Mouse (Mus musculus): Measurements from ENCODE around the gene Brd2. TPM values are rescaled to one million over a fixed set of nuclear protein-coding genes. Genes with fewer than 3 reads are reported as not detected.

Brd2 gene
- polyA plus RNA-seq, 1 experiment from 2014 or later = 98.5 TPM

- WGBS = 66% methylated on average over 10 of the region's 10 CpGs
- Histone ChIP-seq H3K27ac (ENCODE audit: low read depth, low read length) (no peak overlapping the region), H3K36me3 (ENCODE audit: control insufficient read depth, insufficient read depth, low read length) (no peaks in the 10 kb centered on the region), H3K9me3 (ENCODE audit: control insufficient read depth, low read length) (no peaks in the 10 kb centered on the region), H3K27me3 (replicated peaks; ENCODE audit: control insufficient read depth, insufficient read depth, low read length) (no peaks in the 10 kb centered on the region), H3K9ac (ENCODE audit: low read depth, low read length) (no peak overlapping the region), H3K4me3 (ENCODE audit: low read length) (no peak overlapping the region), H3K4me2 (ENCODE audit: low read length) (no peak overlapping the region), H3K4me1 (ENCODE audit: control insufficient read depth, insufficient read depth, low read depth, low read length) (peaks cover 2% of the 10 kb centered on the region; the same call in 1 of the 2 replicates)
- no peak for ATAC-seq
These were observed 23.5 kb downstream of the Brd2 start for GRCm38 (mm10) chr17:34098709-34099479.

DNA sequence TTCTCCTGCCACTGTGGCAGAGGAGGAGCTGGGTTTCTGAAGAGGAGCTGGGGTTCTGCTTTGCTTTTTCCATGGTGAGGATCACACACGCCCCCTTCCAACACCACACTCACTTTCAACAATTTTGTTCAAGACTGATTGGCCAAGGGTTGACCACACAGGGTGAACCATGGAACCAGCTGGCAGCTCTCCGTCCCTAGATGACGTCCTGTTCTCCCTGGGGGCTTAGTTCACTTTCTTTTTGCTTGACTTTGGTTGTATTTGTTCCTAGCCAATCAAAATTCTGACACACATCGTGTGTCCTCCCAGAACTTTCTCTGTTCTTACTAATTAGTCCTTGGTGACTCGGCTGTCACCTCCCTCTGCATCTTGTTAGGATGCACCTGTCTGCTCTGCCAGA, 25.2 kb downstream of the Brd2 start:
- Histone ChIP-seq H3K27me3 (replicated peaks; ENCODE audit: control insufficient read depth, insufficient read depth, low read length) (no peaks in the 10 kb centered on the region), H3K27ac (ENCODE audit: low read depth, low read length) (no peak overlapping the region), H3K9ac (ENCODE audit: low read depth, low read length) (no peak overlapping the region), H3K9me3 (ENCODE audit: control insufficient read depth, low read length) (no peaks in the 10 kb centered on the region), H3K4me1 (ENCODE audit: control insufficient read depth, insufficient read depth, low read depth, low read length) (peaks cover 2% of the 10 kb centered on the region; the same call in 1 of the 2 replicates), H3K36me3 (ENCODE audit: control insufficient read depth, insufficient read depth, low read length) (no peaks in the 10 kb centered on the region), H3K4me3 (ENCODE audit: low read length) (no peak overlapping the region), H3K4me2 (ENCODE audit: low read length) (no peak overlapping the region)
- no peak for ATAC-seq
- 73% methylated on average over 5 of the region's 5 CpGs for WGBS

- Histone ChIP-seq H3K36me3 (ENCODE audit: control insufficient read depth, insufficient read depth, low read length) (no peaks in the 10 kb centered on the region), H3K27ac (ENCODE audit: low read depth, low read length) (no peak overlapping the region), H3K27me3 (replicated peaks; ENCODE audit: control insufficient read depth, insufficient read depth, low read length) (no peaks in the 10 kb centered on the region), H3K4me2 (ENCODE audit: low read length) (no peak overlapping the region), H3K9ac (ENCODE audit: low read depth, low read length) (no peak overlapping the region), H3K9me3 (ENCODE audit: control insufficient read depth, low read length) (no peaks in the 10 kb centered on the region), H3K4me1 (ENCODE audit: control insufficient read depth, insufficient read depth, low read depth, low read length) (peaks cover under 1% of the 10 kb centered on the region; the same call in 1 of the 2 replicates), H3K4me3 (ENCODE audit: low read length) (no peak overlapping the region)
- ATAC-seq = no peak
- WGBS = 68% methylated on average over 3 of the region's 3 CpGs
These were observed 25.9 kb downstream of the Brd2 start for GRCm38 (mm10) chr17:34096497-34097010.

- H3K27ac ChIP-seq (ENCODE audit: low read depth, low read length) = no peak overlapping the region
- H3K4me3 ChIP-seq (ENCODE audit: low read length) = no peak overlapping the region
- H3K9me3 ChIP-seq (ENCODE audit: control insufficient read depth, low read length) = no peaks in the 10 kb centered on the region
- H3K9ac ChIP-seq (ENCODE audit: low read depth, low read length) = no peak overlapping the region
- H3K36me3 ChIP-seq (ENCODE audit: control insufficient read depth, insufficient read depth, low read length) = no peaks in the 10 kb centered on the region
- H3K27me3 ChIP-seq (replicated peaks; ENCODE audit: control insufficient read depth, insufficient read depth, low read length) = no peaks in the 10 kb centered on the region
- no peak for ATAC-seq
- no peaks in the 10 kb centered on the region for H3K4me1 ChIP-seq (ENCODE audit: control insufficient read depth, insufficient read depth, low read depth, low read length)
- WGBS = 87% methylated on average over 27 of the region's 27 CpGs
- no peak overlapping the region for H3K4me2 ChIP-seq (ENCODE audit: low read length)
These were observed 28.0 kb downstream of the Brd2 start for GRCm38 (mm10) chr17:34094283-34095035.

DNA sequence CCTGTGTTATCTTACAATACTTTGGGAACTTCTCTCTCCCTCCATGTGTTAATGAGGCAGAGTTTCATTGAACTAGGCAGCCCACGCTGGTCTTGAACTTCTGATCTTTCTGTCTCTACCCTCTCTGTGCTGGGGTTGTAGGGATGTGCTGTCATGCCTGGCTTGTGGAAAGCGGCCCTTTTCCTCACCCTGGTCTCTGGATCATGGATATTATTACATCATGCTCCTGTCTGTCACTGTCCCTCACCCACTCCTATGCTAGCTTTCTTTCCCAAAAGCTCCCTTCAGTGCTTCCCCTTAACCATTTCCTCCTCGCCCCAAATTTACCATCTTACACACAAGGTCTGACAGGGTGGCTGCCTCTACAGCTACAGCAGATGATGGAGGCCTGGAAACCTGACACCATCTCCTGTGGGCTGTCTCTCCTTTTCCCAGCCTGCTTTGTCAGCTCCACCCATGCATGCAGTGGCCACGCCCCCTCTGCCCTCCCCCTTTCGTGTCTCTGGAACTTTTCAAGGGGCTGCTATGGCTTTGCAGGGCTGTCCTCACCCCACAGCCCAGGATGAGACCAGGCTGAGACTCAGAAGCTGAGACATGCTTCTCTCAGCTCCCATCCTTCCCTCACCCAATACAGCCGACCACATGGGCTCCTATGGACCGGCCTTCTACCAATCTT, 29.1 kb downstream of the Brd2 start:
- no peaks in the 10 kb centered on the region for H3K9me3 ChIP-seq (ENCODE audit: control insufficient read depth, low read length)
- H3K4me1 ChIP-seq (ENCODE audit: control insufficient read depth, insufficient read depth, low read depth, low read length) = no peaks in the 10 kb centered on the region
- WGBS = 31% methylated on average over 7 of the region's 7 CpGs
- H3K27ac ChIP-seq (ENCODE audit: low read depth, low read length) = no peak overlapping the region
- ATAC-seq = no peak
- no peak overlapping the region for H3K4me2 ChIP-seq (ENCODE audit: low read length)
- H3K9ac ChIP-seq (ENCODE audit: low read depth, low read length) = no peak overlapping the region
- no peak overlapping the region for H3K4me3 ChIP-seq (ENCODE audit: low read length)
- no peaks in the 10 kb centered on the region for H3K27me3 ChIP-seq (replicated peaks; ENCODE audit: control insufficient read depth, insufficient read depth, low read length)
- H3K36me3 ChIP-seq (ENCODE audit: control insufficient read depth, insufficient read depth, low read length) = no peaks in the 10 kb centered on the region

- H3K27me3 ChIP-seq (replicated peaks; ENCODE audit: control insufficient read depth, insufficient read depth, low read length) = no peaks in the 10 kb centered on the region
- no peak within 1 kb of the TSS for H3K9ac ChIP-seq (ENCODE audit: low read depth, low read length)
- no peaks in the 10 kb centered on the region for H3K36me3 ChIP-seq (ENCODE audit: control insufficient read depth, insufficient read depth, low read length)
- no peaks in the 10 kb centered on the region for H3K9me3 ChIP-seq (ENCODE audit: control insufficient read depth, low read length)
- 45% methylated on average over 11 of the region's 11 CpGs for whole genome bisulfite sequencing
- no peaks in the 10 kb centered on the region for H3K4me1 ChIP-seq (ENCODE audit: control insufficient read depth, insufficient read depth, low read depth, low read length)
- no peak within 1 kb of the TSS for H3K4me2 ChIP-seq (ENCODE audit: low read length)
- no peak for ATAC-seq
- no peak within 1 kb of the TSS for H3K4me3 ChIP-seq (ENCODE audit: low read length)
- no peak within 1 kb of the TSS for H3K27ac ChIP-seq (ENCODE audit: low read depth, low read length)
These were observed 30.1 kb downstream of the Brd2 start, which contains the start of gene H2-Oa for GRCm38 (mm10) chr17:34092197-34092875. TSS of gene H2-Oa (plus strand) at chr17:34092340.

- WGBS = 53% methylated on average over 7 of the region's 7 CpGs
These were observed 31.5 kb downstream of the Brd2 start for GRCm38 (mm10) chr17:34090923-34091322.

DNA sequence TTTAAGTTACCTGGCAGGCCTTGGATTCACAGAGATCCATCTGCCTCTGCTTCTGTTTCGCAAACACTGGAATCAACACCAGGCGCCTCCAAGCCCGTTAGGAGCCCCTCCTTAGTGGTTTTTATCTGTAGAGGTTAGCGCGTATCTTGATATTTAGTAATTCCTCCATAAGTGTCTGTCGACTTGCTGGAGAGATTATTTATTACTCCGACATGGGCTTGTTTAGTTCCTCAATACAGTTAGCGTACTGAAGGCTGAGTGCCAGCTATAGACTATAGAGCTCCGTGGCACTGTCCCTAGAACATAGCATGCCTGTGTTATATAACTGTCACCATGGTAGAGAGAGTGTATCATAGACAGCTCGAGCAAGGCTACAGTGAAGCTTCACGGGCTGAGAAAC, 34.3 kb downstream of the Brd2 start:
- Histone ChIP-seq H3K27ac (ENCODE audit: low read depth, low read length) (no peak overlapping the region), H3K36me3 (ENCODE audit: control insufficient read depth, insufficient read depth, low read length) (no peaks in the 10 kb centered on the region), H3K9ac (ENCODE audit: low read depth, low read length) (no peak overlapping the region), H3K9me3 (ENCODE audit: control insufficient read depth, low read length) (no peaks in the 10 kb centered on the region), H3K27me3 (replicated peaks; ENCODE audit: control insufficient read depth, insufficient read depth, low read length) (no peaks in the 10 kb centered on the region), H3K4me3 (ENCODE audit: low read length) (no peak overlapping the region), H3K4me2 (ENCODE audit: low read length) (no peak overlapping the region), H3K4me1 (ENCODE audit: control insufficient read depth, insufficient read depth, low read depth, low read length) (no peaks in the 10 kb centered on the region)
- 83% methylated on average over 11 of the region's 11 CpGs for WGBS
- ATAC-seq = no peak

More at GRCm38 (mm10) chr17:34090923-34091322, 31.5 kb downstream of the Brd2 start:
- no peak for ATAC-seq
- H3K9ac ChIP-seq (ENCODE audit: low read depth, low read length) = no peak overlapping the region
- H3K4me1 ChIP-seq (ENCODE audit: control insufficient read depth, insufficient read depth, low read depth, low read length) = no peaks in the 10 kb centered on the region
- H3K27me3 ChIP-seq (replicated peaks; ENCODE audit: control insufficient read depth, insufficient read depth, low read length) = no peaks in the 10 kb centered on the region
- H3K9me3 ChIP-seq (ENCODE audit: control insufficient read depth, low read length) = no peaks in the 10 kb centered on the region
- no peak overlapping the region for H3K4me2 ChIP-seq (ENCODE audit: low read length)
- no peak overlapping the region for H3K27ac ChIP-seq (ENCODE audit: low read depth, low read length)
- H3K4me3 ChIP-seq (ENCODE audit: low read length) = no peak overlapping the region
- H3K36me3 ChIP-seq (ENCODE audit: control insufficient read depth, insufficient read depth, low read length) = no peaks in the 10 kb centered on the region

Data from hindbrain, embryonic 16.5 days (tissue).